Mouse (Mus musculus): Measurements from ENCODE around the gene Slit2.
A peak's percentile ranks its signal among the peaks of the same experiment; 100 is the strongest.

Gene Slit2

DNA sequence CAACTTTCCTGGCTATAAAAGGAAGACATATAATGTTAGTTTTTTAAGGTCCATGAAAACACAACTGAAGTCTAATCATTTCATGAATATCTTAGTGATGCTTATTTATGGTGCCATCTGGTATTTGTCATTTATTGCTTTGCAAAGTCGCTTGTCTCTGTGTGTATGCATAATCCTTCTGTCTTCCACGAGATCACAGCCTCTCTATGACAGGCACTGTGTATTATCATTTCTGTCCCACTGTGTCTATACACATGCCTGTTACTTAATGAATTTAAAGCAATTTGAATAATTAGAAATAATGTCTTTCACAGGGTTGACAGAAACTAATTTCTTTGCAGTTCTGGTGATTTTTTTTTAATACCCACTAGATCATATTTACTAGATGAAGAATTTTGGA lies 242.6 kb downstream of the Slit2 start:
- no peak for DNase-seq (ENCODE audit: low read depth, low spot score)

DNA sequence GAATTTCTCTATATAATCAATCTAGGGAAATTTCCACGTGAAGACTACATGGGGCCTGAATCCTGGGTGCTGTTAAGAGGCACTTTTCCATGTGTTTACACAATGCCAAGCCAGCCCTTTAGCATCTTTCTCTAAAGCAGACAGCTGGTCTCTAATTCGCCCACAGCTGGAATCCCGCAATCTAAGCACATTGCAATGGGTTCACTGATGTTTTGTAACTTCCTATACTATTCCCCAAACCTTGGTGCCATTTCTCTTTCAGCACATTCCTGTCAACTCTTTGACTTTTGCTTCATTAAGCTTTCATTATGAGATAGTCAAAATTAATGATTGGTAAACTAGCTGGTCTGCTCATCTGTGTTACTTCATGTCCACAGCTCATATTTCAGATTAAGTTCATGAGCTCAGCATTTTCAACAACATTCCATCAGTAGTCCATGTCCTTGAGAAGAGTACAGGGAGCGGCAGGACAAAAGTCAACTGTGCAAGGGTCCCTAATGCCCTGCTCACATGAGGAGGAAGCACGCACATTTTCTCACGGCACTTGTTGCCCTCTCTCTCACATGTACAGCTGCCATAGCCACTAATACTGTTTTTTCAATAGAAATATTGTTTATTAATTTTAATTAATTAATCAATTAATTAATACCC lies 247.6 kb downstream of the Slit2 start:
- no peak for DNase-seq (ENCODE audit: low read depth, low spot score)

DNA sequence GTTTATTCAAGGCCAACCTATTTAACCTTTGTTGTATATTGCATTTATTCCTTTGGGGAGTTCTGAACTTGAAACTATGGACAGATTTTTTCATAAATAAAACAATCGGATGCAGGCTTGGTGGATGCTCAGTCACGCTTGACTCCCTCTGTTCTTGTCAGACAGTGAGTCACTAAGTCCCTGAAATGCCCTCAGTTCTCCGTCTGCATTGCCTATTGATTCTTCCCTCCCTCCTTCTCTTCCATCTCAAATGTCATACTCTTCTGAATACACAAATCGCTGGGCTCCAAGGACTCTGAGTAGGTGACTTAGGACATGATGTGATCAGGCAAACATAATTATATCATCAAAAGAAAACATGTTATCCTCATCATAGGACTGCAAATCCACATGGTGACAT lies 251.8 kb downstream of the Slit2 start:
- no peak for DNase-seq (ENCODE audit: low read depth, low spot score)

DNA sequence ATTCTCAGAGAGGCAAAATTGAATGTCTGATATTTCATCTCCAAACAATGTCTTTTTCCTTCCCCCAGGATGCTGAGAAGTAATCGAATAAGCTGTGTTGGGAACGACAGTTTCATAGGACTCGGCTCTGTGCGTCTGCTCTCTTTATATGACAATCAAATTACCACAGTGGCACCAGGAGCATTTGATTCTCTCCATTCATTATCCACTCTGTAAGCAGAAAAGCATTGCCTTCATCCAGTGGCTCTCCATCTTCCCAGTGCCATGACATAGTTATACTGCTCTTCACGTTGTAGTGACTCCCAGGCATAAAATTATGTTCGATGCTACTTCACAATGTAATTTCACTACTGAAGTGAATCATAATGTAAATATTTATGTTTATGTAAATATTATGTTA lies 252.3 kb downstream of the Slit2 start:
- no peak for DNase-seq (ENCODE audit: low read depth, low spot score)

DNA sequence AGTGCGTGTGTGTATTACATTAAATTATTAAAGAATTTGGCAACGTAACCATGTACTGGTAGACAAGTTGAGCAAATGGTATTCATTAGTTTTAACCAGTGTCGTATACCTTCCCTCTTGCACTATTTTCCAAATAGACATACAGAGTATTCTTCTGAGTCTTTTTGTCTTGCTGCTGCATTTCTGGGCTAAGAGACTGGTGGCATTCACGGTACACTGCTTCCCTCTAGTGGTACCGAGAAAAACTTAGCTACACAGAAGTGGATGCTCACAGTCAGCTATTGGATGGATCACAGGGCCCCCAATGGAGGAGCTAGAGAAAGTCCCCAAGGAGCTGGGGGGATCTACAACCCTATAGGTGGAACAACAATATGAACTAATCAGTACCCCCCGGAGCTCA lies 257.8 kb downstream of the Slit2 start:
- DNase-seq (ENCODE audit: low read depth, low spot score), result peak; percentile 81

DNA sequence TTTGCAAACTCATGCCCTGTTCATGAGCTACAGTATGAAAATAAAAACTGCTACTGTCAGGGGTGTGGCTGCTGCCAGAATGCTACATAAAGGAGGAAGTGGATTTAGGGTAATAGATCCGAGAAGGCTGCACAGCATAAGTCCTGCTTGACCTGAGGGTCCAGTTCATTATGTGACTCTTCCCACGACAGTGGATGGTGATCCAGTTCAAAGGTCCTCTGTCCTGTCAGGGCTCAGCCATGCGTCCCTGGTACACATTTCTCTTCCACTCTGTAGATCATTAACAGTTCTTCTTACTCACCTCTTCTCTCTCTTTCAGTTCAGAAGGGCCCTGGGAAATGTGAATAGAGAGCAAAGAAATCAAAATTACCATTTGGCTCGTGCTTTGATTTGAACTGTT lies 265.4 kb downstream of the Slit2 start:
- no peak for DNase-seq (ENCODE audit: low read depth, low spot score)

DNA sequence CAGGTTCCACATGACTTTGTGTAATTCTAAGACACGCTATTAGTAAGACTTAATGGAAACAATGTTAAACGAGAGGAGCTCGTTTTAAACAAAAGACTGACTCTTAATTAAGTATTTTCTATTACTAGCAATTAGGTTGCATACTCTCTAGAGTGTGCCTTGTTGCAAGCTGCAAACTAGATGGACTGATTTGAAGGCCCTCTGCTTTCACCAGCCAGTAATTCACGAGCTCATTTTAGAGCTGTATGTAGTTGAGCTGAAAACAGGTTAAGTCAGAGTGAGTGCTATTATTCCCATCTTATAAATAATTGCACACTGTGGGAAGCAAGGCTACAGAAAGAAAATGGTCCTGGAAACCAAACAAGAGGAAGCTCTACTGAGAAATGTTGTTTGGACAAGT lies 294.6 kb downstream of the Slit2 start:
- no peak for DNase-seq (ENCODE audit: low read depth, low spot score)

DNA sequence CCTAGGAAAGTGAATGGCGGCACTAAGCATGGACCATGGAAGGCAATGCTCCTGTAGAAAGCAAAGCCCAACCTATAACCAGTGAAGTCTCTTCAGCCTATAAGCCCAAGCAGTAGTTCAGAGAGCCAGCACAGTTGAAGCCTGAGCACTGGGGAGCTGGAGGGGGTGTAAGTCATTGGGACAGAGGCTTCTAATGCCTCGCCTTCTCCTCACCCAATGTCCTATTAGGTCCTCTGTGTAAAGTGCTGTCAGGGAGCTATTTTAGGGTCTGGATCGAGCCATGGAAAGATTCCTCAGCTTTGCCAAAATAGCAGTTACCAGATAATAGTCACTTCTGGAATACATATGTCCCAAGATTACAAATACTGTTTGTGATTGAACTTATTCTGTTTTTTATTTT lies 318.2 kb downstream of the Slit2 start:
- DNase-seq (ENCODE audit: low read depth, low spot score), result no peak

DNA sequence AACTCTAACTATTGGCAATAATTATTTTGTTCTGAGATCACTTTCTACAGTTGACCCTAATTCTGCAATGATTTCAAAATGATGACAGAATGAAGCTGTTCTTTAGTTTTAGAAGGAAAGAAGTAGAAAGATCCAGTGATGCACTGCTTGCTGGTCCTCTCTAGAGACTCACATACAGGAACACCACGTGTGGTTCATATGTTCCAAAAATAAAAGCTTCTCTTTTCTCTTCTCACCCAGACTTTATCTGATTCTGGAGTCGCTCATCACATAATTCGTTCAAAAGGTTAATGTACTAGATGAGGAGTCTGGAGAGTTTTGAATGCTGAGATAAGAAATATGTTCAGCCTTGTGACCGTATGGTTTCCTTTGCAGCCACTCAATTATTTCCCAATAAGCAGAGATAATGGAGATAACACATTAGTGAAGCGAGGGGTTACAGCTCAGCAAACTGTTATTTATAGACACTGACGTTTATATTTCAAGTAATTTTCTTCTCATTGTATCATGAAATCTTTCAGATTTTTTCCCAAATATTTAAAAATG lies 332.2 kb downstream of the Slit2 start:
- no peak for DNase-seq (ENCODE audit: low read depth, low spot score)

DNA sequence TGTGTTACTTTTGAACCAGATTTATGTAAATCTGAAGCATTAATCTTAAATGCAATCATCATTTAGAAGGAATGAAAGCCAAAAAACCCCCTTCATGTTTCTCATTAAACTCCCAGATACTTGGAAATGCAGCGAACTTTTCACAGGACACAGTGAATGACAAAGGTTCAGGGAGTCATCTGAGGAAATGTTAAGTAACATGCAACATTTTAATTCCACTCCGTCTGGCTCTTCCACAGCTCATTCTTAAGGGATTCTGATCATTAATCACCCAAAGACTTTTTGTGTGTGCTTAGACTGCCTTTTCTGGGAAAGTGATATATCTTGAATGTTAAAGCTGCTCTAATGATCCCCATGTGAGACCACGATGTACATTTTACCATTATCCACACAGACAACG lies 337.7 kb downstream of the Slit2 start:
- DNase-seq (ENCODE audit: low read depth, low spot score), result no peak

DNA sequence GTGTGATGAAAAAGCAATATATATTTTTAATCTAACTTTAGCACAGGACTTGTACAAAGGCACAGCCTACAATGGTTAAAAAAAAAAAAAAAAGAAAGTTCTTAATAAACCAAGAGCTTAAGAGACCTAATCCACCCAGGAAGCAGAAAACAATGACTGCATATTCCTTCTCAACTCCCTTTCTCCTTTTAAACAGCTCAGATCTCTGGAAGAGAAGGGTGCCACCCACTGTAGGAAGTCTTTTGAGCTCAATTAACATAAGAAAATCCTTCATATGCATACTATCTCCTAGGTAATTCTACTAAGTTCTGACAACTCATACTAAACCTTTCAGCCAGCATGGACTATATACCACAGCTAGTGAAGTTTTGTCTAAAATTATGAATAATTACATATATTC lies 343.3 kb downstream of the Slit2 start:
- no peak for DNase-seq (ENCODE audit: low read depth, low spot score)

DNA sequence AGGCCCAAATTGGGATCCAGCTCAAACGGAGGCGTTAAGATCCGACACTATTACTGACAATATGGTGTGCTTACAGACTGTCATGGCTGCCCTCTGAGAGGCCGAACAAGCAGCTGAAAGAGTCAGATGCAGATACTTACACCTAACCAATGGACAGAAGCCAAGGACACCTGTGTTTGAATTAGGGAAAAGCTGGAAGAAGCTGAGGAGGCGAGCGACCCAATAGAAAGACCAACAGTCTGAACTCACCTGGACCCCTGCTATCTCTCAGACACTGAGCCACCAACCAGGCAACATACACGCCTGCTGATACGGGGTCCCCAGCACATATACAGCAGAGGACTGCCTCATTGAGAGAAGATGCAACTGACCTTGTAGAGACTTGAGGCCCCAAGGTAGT lies 344.7 kb downstream of the Slit2 start, which contains the start of gene 5730480H06Rik:
TSS of gene 5730480H06Rik (plus strand) at position 301 of the 400 bp plus-strand sequence.
- no peak for DNase-seq (ENCODE audit: low read depth, low spot score)

DNA sequence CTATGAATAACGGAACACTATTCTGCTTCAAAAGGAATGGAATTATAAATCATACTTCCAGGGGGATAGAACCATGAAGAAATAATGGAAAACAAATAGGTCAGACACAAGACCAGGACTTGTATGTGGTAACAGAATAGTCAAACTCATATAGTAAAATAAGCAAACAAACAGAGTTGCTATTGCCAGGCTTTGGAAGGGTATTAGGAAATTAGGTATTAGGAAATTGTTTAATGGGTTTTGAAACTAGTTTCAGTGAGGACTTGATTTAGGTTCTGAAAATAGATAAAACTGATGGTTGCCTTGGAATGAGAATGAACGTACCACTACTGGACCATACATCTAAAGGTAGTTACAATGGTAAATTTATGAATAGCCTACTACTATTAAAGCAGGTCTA lies 346.8 kb downstream of the Slit2 start:
- DNase-seq (ENCODE audit: low read depth, low spot score), result no peak

DNA sequence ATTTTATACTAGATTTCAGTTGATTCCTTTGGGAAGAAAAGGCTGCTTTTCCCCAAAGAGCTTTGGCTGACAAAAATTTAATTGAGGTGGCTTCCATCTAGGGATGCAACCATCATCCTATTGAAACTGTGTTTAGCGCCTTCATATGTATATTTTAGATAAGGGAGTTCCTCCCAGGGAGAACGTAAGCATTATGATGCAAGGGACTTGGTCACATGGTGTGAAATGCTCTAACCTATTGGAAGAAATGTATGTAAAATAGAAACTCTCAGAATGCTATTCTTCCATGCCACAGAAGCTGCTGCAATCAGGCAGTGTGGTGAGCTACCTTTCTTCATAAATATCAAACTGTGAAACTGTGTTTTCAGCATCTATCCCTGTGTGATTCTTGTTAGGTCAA lies 347.9 kb downstream of the Slit2 start:
- peak; percentile 20 for DNase-seq (ENCODE audit: low read depth, low spot score)

DNA sequence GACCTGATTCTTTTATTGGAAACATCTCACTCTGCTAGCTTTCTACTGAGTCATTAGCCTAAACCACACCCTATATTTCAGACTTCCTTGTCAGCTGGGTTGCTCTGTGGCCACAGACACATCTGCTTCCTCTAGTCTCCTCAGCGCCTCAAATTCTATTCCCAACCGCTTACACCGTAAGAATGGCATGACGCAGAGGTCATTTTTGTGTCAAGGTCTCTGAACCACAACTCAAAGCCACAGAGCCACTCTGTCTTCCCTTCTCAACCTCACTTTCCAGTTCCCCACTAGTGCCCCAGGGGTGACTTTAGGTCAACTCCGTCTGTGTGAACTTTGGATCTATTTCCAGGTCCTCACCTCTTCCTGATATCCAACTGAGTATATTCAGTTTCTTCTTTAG lies 348.5 kb downstream of the Slit2 start:
- peak; percentile 95 for DNase-seq (ENCODE audit: low read depth, low spot score)

DNA sequence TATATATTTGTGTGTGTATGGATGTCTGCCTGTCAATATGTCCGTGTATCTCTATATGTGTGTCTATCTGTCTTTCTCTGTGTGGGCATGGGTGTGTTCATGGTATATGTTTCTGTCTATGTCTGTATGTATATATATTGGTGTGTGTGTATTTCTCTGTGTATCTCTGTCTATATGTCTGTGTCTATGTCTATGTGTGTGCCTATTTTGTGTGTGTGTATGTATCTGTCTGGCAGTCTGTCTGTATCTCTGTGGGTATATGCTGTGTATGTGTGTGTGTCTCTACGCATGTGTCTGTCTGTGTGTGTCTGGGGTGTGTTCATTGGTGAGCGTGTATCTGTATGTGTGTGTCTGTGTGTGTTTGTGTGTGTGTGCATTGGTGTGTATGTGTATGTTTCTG lies 350.5 kb downstream of the Slit2 start:
- DNase-seq (ENCODE audit: low read depth, low spot score), result no peak

DNA sequence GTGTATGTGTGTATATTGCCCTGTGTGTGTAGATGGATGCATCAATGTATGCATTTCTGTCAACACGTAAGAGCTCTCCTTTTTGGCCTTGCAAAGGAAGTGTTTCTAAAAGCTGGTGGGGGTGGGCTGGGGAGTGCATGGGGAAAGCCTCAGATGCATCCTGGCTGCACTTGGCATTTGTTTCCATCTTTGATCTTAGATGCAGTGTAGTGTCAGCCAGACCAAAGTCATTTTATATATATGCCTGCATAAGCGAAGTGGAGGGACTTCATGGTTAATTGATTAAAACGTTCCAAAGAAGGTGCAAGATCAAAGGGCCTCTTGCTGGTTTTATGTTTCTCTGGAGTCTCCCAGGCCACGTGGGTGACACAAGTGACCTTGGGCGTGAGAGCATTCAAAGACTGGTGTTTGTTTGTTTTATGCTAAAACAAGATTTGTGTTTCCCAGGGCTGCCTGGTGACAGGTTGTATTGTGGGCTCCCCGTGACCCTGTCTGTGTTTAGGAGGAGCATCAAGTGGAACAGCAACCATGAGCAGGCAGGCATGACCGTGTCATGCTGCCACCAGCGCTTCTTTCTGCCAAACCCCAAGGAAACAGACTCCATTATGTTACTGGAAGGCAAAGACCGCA lies 351.1 kb downstream of the Slit2 start:
- no peak for DNase-seq (ENCODE audit: low read depth, low spot score)

DNA sequence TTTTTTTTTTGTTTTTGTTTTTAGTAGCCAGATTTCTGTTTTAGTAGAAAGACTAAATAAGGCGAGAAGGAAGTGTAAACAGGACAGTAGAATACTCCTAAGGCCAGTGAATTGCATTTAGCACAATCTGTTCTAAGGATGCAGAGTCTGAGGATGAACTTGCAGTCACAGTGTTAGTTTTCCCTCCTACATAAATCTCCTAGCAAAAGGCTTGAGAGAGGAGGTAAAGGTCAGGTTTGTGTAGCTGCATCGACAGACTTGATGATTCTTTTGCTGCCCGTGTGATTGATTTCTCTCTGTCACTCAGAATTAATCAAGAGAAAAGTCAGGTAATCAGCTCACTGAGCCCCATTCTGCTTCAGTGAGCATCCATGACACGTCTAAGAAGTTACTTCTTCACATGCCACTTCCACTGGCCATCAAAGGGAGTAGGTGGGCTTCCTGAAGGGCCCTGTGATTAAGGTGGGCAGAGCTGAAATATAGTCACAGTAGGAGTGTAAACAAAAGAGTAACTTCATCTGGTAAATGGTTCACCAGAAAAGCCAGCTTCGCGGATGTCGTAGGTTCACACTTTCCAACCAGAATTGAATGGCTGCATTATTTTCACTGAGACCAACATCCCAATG lies 358.0 kb downstream of the Slit2 start:
- no peak for DNase-seq (ENCODE audit: low read depth, low spot score)

DNA sequence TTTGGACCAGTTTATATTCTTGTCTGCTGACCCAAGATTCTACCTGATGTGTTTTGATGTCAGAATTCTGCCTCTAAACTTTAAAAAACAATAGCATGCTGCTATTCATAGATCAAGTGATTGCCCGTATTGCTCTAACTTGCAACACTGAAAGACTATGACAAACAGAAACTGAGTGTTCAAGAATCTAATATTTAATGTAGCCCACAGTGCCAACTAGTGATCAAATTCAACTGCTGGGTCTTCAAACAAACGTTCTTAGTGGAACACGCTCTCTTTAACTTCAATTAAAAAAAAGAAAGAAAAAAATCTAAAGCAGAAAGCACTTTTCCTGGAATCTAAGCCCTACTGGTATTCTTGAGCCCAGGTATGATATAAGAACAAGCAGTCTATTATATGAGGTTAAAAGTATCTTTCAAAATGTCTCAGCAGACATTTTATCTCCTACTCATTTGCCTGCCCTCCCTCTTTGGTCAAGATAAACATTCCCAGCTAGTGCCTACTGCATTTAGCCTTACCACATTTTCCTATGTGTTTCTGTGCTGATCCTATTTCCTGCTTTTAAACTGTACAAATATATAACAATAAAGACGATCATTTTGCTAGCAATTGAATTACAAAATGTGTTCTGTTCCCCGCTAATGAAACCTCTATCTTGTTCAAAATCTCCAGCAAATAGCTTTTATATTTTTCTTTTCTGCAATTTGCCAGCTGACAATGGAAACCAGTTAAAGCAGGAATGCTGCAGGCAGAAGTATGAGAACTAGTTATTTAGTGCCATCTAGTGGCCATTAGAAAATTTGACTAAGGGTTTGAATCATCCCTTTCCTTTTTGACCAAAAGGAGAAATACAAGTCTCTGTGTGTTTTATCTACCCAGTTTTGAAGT lies 362.4 kb downstream of the Slit2 start:
- DNase-seq (ENCODE audit: low read depth, low spot score), result peak; percentile 84

DNA sequence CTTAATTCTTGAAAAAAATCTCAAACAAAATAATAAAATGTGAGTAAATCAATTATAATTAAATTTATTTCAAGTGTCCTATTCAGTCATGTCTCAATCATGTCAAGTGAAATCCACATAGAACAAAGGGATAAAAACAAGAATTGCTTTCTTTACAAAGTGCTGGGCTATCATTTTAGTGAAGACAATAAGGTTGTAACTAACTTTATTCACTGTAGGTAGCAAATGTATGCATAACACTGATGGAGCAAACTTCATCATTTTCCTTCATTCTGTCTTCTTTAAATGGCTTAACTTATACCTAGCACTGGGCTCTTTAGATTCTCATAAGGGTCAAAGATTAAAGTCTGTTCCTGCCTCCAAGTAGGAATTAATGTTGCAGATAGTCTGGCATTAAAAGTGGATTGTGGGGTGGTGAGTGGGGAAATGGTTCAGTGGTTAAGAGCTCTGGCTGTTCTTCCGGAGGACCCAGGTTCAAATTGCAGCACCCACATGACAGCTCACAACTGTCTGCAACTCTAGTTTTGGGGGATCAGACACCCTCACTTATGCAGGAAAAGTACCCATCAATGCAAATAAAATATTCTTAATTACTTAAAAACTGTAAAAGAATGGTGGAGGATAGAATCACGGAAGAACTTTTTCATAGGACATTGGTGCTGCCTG lies 363.2 kb downstream of the Slit2 start:
- no peak for DNase-seq (ENCODE audit: low read depth, low spot score)

DNA sequence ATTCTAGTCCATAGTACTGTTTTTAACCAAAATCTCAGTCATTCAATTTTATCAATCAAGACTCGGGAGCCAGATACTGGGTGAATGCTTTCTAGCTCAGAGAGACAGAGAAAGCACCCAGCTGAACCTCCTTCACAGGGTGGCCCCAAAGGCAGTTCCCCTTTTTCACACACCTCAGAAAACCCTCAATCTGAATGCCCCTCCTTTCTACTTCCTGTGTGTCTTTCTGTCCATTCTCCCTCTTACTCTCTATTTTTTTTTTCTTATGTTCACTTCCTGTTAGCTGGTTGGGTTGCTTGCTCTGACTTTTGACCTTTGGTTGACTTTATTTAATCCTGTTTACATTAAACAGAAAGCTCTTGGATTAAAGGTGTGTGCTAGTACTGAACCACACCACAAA lies 366.4 kb downstream of the Slit2 start:
- no peak for DNase-seq (ENCODE audit: low read depth, low spot score)

Data from 3T3-L1 (cell line).